Mouse (Mus musculus) layer of hippocampus, postnatal 10 days (tissue): ENCODE results near the gene Kcnip1. TPM values are rescaled to one million over a fixed set of nuclear protein-coding genes. Genes with fewer than 3 reads are reported as not detected.

ENCODE experiments used
- DNase-seq, 2 experiments: peaks; one replicate each; pipeline ENCODE4 v3.0.0; 2021; ENCODE audit warnings: low spot score in 2 of 2
- total RNA-seq, 2 experiments: library from RNA; stranded (reverse); gene quantifications; 2 replicates each; pipeline ENCODE4 v1.2.3; 2021

Kcnip1 gene
- total RNA-seq, 2 experiments from 2014 or later, result 35.5 to 42.1 TPM

DNA sequence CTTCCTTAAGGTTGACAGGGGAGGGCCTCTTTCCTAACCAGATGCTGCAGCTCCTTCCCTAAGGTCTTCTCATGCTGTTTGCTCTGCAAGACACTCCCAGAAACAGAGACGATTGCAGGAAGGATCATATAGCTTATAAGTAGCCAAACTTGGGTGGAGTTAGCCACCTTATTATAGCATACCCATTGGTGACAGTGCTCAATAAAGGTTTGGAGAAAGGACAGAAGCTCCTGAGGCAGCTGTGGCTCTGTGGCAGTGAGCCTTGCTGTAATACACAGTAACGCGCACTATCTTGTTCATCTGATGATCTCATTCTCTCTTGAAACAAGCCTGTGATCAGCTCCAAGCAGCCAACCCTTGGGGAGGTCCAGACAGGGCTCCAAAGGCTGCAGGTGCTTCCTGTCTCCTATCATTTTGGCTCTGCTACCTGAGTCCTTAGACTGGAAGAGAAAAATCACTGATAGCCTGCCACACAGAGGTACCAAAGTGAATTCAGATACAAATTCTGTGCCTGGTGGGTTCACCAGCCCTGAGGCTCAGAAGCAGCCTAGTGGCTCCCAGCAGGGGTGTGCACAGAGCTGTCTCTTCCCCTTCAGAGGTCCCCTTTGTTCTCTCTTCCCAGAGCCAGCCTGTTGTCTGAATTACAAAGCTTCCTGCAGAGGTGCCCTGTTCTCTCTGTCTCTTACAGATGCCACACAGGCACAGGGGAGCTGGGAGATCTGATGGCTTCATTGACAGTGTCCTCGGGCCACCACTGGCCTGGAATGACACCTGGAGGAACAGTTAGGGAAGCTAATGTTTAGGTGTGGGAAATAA lies 84.4 kb downstream of the Kcnip1 start:
- DNase-seq, result no peak

DNA sequence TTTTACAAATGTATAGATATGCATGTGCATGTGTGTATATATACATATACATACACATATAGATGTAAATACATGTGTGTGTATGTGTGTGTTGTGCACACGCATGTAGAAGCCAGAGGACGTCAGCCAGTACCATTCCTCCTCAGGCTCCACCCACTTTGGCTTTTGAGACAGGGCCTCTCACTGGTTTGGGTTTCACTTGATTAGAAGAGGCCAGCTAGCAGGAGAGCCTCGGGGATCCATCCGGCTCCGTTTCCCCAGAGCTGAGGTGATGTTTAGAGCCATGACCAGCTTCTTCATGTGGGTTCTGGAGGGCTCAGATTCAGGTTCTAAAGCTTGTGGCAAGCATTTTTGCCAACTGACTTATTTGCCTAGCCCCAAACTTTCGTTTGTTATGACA lies 89.5 kb downstream of the Kcnip1 start:
- DNase-seq, result no peak

DNA sequence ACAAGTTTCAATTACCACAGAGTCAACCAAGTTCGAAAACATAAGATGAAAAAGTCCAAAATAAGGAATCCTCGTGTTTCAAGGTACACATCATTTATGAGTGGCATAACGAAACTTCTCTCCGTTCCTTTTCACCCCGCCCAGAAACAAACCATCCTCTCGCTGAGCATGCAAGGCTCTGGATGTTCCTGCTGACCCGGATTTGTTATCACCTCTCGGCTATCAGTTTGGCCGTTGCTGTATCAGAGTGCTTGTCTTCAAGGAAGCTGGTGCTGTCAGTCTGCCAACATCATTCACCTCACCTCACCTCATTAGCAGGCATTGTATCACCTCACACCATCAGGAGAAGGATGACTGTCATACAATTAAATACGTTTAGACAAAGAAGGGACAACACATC lies 90.6 kb downstream of the Kcnip1 start:
- DNase-seq, result no peak

DNA sequence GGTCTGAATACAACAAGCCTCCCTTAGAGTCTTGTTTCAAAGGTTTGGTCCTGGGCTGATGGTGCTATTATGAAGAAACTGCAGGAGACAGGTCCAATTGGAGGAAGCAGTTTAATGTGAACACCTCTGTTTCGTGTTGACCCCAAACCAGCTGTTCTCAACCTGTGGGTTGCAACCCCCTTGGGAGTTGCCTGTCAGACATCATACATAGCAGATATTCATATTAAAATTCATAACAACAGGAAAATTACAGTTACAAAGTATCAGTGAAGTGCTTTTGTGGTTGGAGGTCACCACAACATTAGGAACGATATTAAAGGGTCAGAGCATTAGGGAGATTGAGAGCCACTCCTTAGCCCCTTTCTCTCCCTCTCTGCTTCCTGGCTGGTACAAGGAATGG lies 91.2 kb downstream of the Kcnip1 start:
- no peak for DNase-seq

DNA sequence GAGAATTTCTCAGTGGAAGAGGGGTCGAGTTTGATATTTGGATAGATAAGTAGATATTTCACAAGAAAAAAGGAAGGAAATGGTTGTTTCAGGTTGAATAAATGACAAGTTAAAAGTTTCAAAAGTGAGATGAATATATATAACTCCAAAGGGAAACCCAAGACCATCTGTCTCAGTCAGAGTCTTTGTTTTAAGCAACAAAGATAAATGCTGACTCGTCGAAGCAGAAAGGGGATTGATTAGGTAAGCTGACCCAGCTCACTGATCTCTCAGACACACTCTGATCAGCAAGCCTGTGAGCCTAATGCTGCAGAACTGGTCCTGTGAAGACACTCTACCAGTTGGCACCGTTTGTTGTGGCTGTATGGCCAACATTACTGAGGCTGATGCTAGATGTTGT lies 101.9 kb downstream of the Kcnip1 start:
- DNase-seq, result no peak

DNA sequence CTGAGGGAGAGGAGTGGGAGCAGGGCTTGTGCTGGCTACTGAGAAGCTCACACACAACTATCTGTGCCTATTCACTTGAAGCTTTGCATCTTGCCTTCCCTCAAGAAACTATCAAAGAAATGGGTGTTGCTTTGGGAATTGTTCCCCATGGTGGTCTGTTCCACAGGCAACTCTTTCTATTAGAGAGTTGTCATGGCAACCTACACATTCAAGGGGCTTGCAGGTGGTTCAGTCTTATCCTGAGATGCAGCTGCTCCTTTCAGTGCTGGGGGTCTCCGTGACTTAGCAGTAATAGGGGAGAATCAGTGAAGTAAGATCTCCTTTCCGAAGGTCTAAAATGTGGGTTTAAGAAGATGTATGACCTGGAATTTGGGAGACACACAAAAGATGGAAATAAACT lies 102.6 kb downstream of the Kcnip1 start:
- no peak for DNase-seq

DNA sequence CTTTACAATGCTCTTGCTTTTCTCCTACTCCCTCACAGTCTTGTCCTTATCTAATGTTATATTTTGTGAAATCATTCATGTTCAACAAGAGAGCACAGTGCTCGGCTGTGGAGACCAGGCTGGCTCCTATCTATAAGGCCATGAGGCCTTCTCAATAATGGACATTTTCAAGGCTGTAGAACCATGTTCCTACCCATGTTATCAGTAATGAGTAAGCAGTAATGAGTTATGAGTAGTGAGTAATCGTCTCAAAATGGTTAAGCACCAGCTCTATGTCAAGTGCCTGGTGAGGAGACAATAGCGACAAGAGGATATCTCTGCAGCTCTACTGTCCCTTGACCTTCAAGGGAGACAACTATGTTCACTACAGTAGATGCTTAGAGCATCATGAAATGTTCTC lies 105.3 kb downstream of the Kcnip1 start:
- DNase-seq, result no peak

DNA sequence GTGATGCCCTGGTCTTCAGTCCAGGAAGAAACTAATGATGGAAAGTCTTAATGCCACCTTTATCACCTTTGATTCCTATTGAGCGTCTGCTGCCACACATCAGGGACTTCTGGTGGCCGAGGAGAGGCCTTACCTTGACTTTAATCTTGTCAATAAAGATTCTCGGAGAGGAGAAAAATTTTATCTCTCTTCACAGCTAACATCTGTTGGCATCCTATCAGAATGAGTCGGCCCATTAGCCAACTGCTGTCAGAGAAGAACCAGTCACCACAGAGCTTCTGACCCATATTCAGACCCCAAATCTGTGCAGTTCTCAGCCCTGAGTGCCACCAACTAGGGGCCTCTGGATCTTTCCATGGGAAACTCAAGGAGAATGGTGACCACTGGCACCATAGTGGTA lies 107.0 kb downstream of the Kcnip1 start:
- DNase-seq, result no peak

DNA sequence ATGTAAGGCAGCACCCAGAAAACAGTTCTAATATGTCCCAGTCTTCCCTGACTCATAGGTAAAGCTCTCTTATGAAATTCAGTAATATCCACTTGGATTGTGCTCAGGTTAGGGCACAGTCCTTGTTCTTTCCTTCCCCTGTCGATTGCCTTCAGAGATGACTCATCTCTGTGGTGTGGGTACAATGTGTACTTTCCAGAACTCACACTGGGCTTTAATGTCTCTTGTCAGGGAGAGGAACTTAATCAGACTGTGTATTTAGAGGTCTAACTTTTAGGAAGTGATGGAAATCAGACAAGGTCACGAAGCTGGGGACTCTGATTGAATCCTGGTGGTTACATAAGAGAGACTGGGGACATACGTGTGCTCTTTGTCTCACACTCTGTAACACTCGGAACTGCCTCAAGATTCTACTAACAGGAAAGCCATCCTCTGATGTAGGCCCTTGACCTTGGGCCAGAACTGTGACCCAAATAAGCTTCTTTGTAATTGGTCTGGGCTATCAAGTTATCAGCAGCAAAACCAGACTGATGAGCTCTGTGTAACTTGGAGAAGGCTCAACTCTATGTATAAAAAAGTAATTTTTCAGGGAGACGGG lies 110.1 kb downstream of the Kcnip1 start:
- no peak for DNase-seq

DNA sequence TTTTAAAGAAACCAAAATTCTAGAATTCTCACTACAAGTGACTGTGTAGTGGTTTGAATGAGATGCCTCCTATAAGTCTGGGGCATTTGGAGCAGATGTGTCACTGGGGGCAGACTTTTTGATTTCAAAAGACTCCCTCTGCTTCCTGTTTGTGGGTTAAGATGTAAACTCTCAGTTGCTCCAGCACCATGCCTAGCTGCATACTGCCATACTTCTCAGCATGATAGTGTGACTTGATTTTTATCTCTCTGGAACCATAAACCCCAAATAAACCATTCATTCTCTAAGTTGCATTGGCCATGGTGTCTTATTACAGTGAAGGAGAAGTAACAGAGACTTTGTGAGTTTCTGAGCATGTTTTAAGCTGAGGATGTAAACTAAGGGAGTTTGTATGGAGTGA lies 118.0 kb downstream of the Kcnip1 start:
- no peak for DNase-seq

DNA sequence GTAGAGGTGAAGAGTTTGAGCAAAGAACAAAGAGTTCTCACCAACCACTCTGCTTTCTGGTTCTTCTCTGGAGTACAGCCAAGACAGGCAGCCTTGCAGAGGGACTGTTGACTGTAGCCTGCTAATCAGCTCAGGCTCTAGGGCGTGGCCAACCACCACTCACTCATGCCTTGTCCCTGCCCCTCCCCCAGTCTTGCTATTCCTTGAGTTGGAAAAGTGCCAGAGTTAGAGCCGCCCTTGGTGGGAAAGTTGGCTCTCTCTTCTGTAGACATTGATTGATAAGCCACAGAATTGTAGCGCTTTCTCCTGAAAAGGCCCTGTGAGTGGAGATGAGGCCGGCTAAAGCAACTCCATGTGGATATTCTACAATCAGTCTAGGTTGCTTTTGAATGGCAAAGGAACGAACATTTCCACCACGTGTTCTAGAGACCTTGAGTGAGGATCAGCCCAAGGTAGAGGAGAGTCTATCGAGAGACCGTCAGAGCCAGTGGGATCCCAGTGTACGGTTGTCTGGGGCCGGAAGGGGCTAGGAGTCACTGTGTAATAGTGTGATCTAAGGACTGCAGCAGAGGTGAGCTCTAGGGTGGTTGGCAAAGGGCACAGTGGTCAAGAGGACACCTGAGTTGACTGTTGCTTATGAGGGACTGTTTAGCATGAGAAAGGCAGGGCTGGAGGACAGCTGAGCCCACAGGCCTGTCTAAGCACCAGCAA lies 119.7 kb downstream of the Kcnip1 start:
- no peak for DNase-seq

DNA sequence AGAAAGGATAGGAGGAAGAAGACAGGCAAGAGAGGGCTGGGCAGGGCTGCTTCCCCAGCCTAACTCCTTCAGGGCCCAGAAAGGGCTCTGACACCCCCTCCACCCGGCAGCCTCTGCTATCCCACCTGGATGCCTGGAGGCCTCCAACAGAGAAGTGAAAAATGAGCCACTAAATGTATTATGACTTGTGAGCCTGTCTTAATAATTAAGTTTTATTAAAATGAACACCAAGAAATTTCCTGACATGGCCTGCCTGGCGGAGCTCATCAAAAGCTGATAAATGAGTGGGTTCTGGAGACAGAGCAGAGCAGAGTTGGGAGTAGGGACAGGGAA lies 120.3 kb downstream of the Kcnip1 start:
- DNase-seq, result no peak

DNA sequence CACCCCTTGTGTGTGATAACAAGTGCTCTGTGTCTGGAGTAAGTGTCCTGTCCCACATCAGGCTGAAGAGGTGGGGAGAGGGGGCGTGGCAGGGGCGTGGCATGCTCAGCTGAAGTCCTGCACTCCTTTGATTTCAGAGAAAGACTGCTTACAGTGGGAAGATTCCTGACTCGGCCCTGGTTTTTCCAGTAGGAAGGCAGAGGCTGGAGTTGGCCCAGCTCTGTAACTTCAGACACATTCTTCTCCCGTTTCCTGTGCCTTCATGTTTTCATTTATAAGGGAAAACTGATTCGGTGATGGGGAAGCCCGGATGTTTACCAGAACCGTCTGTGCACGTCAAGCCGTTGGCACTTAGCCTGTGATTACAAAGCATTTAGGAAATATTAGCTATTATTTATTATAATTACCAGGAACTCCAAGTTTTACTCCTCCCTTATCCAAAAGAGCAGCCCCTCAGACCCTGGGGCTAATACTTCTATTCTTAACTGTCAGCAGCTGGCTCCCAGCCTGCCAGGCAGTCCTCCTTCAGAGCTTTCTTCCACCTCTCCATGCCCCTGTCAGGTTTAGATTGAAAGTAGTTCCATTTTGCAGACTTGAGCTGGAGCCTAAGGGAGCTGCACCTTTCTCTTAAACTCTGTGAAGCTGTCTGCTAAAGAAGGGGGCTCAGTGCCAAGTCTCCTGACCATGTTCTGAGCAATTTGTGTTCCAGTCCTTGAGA lies 120.8 kb downstream of the Kcnip1 start:
- DNase-seq, result no peak

DNA sequence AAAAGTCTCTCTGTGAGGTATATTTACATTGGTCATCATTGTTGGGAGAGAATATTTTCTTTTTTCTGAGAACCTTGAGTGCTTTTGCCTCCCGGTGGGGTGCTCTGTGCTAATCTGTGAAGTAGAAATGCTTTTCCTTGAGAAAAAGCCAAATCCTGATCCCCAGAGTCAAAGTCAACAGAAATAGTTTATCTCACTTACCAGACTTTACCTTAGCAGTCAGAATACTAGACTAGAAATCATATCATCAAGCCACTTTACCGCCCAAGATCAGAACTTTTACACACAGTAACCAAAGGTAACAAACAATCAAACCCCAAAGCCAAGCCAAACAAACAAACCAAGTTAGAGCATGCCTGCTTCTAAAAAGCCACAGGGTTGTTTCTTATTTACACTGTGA lies 122.7 kb downstream of the Kcnip1 start:
- no peak for DNase-seq

DNA sequence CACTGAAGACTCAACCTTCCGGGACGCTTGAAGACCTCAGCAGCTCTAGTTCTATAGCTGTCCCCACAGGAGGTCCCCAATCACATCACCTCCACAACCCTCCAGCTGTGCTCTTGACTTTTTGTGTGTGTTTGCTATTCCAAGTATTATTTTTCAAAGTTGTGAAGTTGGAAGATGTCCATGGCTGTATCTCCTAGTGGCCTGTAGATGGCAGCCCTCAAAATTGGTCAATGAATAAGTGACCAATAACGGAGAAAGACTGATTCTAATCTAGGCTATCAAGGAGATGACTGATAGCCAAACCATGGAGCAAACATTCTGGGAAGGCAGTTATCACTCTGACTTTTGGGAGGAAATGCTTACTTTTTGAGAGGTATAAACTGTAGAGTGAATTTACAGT lies 123.4 kb downstream of the Kcnip1 start:
- DNase-seq, result no peak

DNA sequence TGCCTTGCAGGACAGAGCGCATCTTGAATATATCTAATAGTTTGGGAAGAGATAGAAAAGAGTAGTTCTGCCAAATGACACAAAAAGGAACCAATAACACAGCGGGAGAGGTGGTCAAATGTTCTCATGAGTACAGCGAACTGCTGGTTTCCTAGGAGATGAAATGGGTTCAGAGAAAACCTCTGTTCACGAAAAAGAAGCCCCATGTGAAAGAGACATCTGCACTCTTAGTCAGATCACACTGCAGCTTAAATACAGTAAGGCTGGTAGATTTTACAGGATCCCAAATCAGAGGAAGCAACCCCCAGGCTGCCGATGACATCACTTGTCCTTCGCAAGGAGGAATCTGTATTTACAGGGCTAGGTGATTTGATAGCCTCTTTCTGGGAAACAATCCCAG lies 126.2 kb downstream of the Kcnip1 start:
- DNase-seq, result no peak

DNA sequence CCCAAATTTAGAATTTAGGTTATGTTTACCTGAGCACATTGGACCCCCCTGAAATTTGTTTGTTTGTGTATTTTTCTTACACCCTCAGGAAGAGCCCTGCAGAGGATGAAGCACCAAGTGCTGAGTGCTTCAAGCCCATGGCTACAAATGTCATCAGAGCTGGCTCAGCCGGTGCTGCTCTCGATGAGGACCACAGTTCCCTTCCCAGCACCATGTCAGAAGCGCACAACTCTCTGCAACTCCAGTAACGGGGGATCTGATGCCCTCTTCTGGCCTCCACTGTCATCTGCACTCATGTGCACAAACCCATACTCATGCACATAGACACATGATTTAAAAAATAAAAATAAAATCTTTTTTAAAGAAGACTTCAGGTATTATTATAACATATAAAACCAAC lies 128.7 kb downstream of the Kcnip1 start:
- DNase-seq, result no peak

DNA sequence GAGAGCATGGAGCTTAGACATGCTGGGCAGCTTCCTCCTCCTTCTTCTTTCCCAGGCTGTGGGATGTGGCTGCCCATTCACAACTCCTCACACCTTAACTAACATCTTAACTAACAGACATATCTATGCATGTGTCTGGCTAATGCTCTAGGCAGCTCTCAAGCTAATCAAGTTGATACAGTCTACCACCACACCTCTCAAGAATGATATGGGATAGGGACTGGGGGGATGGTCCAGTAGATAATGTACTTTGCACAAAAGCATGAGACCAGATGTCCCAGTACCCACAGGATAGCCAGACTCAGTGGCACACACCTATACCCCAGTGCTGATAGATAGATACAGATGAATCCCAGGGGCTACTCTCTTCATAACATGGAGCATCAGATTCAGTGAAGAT lies 131.1 kb downstream of the Kcnip1 start:
- DNase-seq, result no peak

DNA sequence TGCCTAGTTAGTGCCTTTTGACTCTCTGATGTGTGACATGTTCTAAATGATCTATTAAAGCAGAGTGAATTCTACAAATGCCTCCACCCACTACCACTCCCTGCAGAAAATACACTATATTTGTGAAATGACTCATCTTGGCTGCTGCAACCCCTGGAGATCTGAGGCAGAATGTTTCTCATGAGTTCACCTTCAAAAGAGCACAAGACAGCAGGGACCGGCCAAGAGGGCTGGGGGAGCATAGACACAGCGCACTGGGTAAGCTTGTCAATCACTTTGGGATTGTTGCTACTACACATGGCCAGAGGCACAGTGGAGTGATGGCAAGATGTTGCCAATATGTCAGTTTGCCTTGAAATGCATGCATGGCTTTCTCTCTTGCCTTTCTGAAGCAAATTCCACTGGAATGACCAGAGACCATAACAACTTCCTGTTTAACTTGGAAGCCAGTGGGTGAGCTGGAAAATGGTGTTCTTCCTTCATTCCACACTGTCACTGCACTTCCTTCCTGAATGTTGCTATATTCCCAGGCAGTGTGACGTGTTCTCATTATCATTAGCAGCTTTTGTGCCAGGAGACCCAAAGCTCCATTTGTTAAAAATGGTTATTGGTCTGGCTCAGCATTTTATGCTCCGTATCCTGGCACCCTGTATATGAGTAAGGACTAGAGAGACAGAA lies 131.9 kb downstream of the Kcnip1 start:
- no peak for DNase-seq

DNA sequence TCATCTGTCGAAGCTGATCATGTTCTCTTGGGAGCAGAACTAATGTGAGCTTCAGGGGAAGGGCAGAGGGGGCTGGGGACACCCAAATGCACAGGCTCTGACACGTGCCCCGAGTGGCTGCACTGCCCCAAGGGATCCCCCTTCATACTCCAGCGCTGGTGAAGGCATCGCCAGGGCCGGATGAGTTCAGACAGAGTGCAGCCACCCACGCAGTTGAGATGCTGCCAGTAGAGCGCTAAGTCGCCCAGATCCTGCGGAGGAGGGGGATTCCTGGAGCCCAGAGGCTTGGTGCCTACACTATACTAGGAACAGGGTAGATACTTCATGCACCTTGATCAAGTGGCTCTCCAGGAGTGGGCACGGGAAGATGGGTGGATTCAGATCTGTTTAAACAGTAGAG lies 143.3 kb downstream of the Kcnip1 start:
- peak; percentile 40 to 49 for DNase-seq

DNA sequence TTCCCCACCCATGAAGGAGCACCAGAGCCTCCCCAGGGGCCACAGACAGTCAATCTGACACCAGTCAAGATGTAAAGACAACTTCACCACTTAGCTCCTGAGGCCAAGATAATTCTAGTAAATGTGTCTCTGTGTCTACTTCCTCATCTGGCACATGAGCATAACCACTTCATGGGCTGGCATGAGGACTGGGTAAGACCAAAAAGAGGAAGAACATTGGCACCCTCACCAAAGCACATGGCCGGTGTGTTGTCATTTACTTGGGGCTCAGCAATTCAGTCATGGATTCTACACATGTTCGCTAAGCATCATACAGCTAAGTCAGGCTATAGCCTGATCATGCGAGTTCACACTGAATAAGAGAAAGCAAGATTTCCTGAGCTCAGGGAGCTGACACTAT lies 144.3 kb downstream of the Kcnip1 start:
- no peak for DNase-seq
